Mouse (Mus musculus) lung, embryonic 14.5 days (tissue): Measurements from ENCODE around the gene Errfi1. TPM values are rescaled to one million over a fixed set of nuclear protein-coding genes. Genes with fewer than 3 reads are reported as not detected.
A peak's percentile ranks its signal among the peaks of the same experiment; 100 is the strongest.

Experiments
- ATAC-seq: fragments of 200-750 bp; cut with Nextera tagmentation; 2 replicates; pipeline ENCODE4 v1.8.0; 2017; ENCODE audit warnings: mild to moderate bottlenecking, moderate TSS enrichment, moderate library complexity; ENCODE audit not compliant: insufficient read depth
- DNase-seq: peaks from one replicate; pipeline ENCODE4 v3.0.0-alpha.2; 2015
- H3K27ac ChIP-seq: fragments of 300-500 bp; sonication (generic); 2 replicates; pipeline ENCODE4 v1.5.1; 2014; ENCODE audit warnings: low read depth, mild to moderate bottlenecking, moderate library complexity
- H3K27me3 ChIP-seq: fragments of 300-500 bp; sonication (generic); 2 replicates; pipeline ENCODE4 v1.6.1; 2014; ENCODE audit warnings: low read length, control low read depth; ENCODE audit not compliant: insufficient read depth
- H3K36me3 ChIP-seq: fragments of 300-500 bp; sonication (generic); 2 replicates; pipeline ENCODE4 v1.6.1; 2014; ENCODE audit warnings: control low read depth; ENCODE audit not compliant: insufficient read depth
- H3K4me1 ChIP-seq: fragments of 300-500 bp; sonication (generic); 2 replicates; pipeline ENCODE4 v1.6.1; 2014; ENCODE audit warnings: antibody characterized with exemption, control low read depth; ENCODE audit not compliant: insufficient read depth
- H3K4me2 ChIP-seq: fragments of 300-500 bp; sonication (generic); 2 replicates; pipeline ENCODE4 v1.6.1; 2014; ENCODE audit warnings: mild to moderate bottlenecking
- H3K4me3 ChIP-seq: fragments of 300-500 bp; sonication (generic); 2 replicates; pipeline ENCODE4 v1.5.1; 2014; ENCODE audit warnings: low read depth, low read length
- H3K9ac ChIP-seq: fragments of 300-500 bp; sonication (generic); 2 replicates; pipeline ENCODE4 v1.6.1; 2014
- H3K9me3 ChIP-seq: fragments of 300-500 bp; sonication (generic); 2 replicates; pipeline ENCODE4 v1.6.1; 2016; ENCODE audit warnings: low read depth, low read length, control low read depth
- CTCF ChIP-seq: IDR thresholded peaks from 2 replicates; pipeline ENCODE4 v1.5.1; 2016; ENCODE audit warnings: antibody characterized with exemption, low read depth
- WGBS: fragments of 180-500 bp; shearing (Covaris S2); extraction: QIAGEN DNeasy Blood & Tissue Kit; methylation state at CpG from one replicate; pipeline ENCODE4 v1.1.7; 2014; 5-methylcytosine and 5-hydroxymethylcytosine counted together
- polyA plus RNA-seq: library from polyadenylated mRNA; unstranded; fragments of >200 nt; fragmentation: Nextera tagmentation; extraction: Ambion mirVana; gene quantifications from 2 replicates; pipeline ENCODE4 v1.2.1, GENCODE M21; 2014

Gene Errfi1
- polyA plus RNA-seq, 1 experiment from 2014 or later = 41.5 TPM

DNA sequence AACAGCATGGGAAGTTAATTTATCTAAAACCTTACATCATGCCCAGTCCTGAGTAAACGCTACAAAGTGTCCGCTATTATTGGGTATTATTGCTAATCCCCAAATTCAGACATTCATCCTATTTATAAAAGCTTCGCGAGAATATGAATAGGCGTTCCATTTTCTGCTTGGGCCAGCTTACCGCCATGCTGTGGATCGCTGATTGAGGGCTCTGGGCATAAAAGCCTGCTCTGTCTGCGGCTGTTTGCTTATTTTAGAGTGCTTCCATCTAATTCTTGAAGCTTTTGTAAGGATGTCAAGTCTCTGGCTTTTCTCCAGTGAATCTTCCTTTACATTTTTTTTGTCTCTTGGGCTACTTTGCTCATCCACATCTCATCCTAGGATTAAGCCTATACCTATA is 7.4 kb upstream of the Errfi1 start:
- Histone ChIP-seq H3K36me3 (no peaks in the 10 kb centered on the region), H3K9me3 (no peaks in the 10 kb centered on the region), H3K9ac (no peak overlapping the region), H3K4me1 (peaks cover 4% of the 10 kb centered on the region; the same call in 1 of the 2 replicates), H3K4me2 (no peak overlapping the region), H3K27me3 (no peaks in the 10 kb centered on the region), H3K27ac (no peak overlapping the region), H3K4me3 (no peak overlapping the region)
- ATAC-seq = no peak
- 66% methylated on average over 8 of the region's 8 CpGs for WGBS
- DNase-seq = no peak
- TF ChIP-seq CTCF = no peak

DNA sequence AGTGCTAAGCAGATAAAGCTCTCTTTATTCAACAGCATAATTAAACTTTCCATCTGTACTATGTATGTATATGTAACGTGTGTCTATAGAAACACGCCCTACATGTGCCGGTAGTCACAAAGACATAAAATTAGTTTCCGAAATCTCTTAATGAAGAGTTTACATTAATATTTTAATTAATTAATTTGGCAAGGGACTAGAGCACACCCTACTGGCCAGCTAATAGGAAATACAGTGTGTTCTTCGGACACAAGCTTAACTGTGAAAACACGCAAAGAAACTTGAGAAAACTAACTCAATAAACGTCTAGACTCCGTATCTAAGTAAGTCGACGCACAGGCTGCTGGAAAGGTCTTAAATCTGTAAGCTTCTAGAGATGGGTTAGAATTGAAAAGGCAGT is 3.8 kb upstream of the Errfi1 start:
- WGBS = 41% methylated on average over 10 of the region's 10 CpGs
- Histone ChIP-seq H3K4me2 (no peak overlapping the region), H3K9ac (no peak overlapping the region), H3K36me3 (no peaks in the 10 kb centered on the region), H3K9me3 (no peaks in the 10 kb centered on the region), H3K27ac (no peak overlapping the region), H3K4me1 (peaks cover 14% of the 10 kb centered on the region), H3K27me3 (no peaks in the 10 kb centered on the region), H3K4me3 (no peak overlapping the region)
- peak; percentile 59 for DNase-seq
- no peak for ATAC-seq
- TF ChIP-seq CTCF = peak; percentile 66

DNA sequence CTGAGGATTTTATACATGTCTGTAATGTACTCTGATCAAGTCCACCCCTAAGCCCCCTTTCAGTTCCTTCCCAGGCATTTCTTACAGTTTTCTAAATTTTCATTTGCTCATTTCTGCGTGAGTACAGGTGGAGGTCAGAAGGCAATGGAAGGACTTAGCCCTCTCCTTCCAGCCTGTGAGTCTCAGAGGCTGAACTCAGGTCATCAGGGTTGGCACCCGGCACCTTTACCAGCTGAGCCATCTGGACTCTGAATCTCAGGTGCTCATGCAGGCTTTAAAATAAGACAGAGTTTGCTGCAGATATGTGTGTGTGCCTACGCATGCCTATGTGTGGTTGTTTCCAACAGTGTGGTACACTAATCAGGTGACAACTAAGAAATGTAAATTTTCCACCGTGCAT is 2.8 kb upstream of the Errfi1 start:
- WGBS = 76% methylated on average over 4 of the region's 4 CpGs
- Histone ChIP-seq H3K4me2 (no peak overlapping the region), H3K27ac (no peak overlapping the region), H3K4me1 (peaks cover 14% of the 10 kb centered on the region), H3K9ac (no peak overlapping the region), H3K9me3 (no peaks in the 10 kb centered on the region), H3K36me3 (no peaks in the 10 kb centered on the region), H3K4me3 (no peak overlapping the region), H3K27me3 (no peaks in the 10 kb centered on the region)
- no peak for ATAC-seq
- DNase-seq = no peak
- TF ChIP-seq CTCF = no peak

DNA sequence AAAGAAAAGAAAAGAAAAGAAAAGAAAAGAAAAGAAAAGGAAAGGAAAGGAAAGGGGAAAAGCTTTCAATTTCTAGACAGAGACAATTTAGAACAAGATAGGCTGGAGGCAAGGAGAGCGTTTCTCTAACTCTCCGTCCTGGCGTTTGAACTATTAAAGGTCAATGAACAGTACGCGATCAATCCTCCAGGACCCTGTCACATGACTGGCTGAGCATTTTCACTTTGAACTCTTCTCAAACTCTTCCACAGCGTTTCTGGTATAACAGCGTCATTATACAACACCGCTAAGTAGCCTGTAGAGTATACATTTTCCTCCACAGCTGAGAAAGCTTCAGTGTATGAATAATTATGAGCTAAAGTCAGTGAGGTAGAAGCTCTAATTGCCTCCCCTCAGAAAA is 1.7 kb upstream of the Errfi1 start:
- Histone ChIP-seq H3K9me3 (no peaks in the 10 kb centered on the region), H3K27me3 (no peaks in the 10 kb centered on the region), H3K27ac (no peak overlapping the region), H3K9ac (no peak overlapping the region), H3K4me2 (no peak overlapping the region), H3K36me3 (no peaks in the 10 kb centered on the region), H3K4me1 (peaks cover 12% of the 10 kb centered on the region), H3K4me3 (no peak overlapping the region)
- no peak for TF ChIP-seq CTCF
- DNase-seq = no peak
- ATAC-seq = no peak
- 34% methylated on average over 8 of the region's 8 CpGs for WGBS

DNA sequence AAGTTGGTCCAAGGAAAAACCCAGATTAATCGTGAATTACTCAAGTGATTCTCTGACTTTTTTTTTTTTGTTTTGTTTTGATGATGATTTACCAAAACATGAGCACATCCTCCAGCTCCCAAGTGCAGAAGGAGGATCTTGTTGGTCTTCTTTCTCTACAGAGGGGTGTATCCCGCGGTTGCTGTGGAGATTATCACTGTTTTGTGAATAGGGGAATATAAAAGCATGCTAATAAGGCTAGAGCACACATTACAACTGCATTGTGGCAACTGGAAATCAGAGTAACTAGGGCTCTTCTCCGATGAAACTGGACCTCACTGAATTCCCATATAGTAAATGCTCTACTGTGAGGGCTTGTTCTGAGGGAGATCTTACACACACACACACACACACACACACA is 1.2 kb upstream of the Errfi1 start:
- no peak for DNase-seq
- no peak overlapping the region for H3K27ac ChIP-seq

DNA sequence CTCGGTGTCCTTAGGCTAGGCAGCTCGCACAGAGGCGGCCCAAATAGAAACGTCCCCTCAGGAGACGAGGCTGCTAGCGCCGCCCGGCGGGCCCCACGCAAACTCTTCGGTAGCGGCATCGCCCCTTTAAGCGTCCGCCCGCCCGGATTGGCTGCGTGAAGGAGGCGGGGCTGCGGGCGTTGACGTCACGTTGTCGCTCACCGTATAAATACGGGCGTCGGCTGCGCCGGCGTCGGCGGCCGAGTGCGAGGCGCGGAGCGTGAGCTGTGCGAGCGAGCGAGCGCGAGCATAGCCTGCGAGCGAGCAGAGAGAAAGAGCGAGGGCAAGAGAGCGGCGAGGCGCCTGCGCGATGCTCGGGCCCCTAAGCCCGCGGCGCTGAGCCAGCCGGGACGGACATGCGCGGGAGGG is 1.1 kb downstream of the Errfi1 start:
- WGBS = under 1% methylated on average over 59 of the region's 59 CpGs
- H3K36me3 ChIP-seq = no peaks in the 10 kb centered on the region
- no peaks in the 10 kb centered on the region for H3K27me3 ChIP-seq
- H3K4me2 ChIP-seq = peak overlapping the region; percentile 77
- H3K27ac ChIP-seq = peak overlapping the region; percentile 98
- H3K9ac ChIP-seq = peak overlapping the region; percentile 92
- H3K4me3 ChIP-seq = peak overlapping the region; percentile 80
- no peaks in the 10 kb centered on the region for H3K9me3 ChIP-seq
- DNase-seq = peak; percentile 99
- H3K4me1 ChIP-seq = peaks cover 12% of the 10 kb centered on the region
- ATAC-seq = peak; percentile 95
- TF ChIP-seq CTCF = peak; percentile 66

More for the DNA sequence above, 1.2 kb upstream of the Errfi1 start:
- TF ChIP-seq CTCF = no peak
- no peak overlapping the region for H3K4me2 ChIP-seq
- ATAC-seq = no peak
- H3K4me1 ChIP-seq = peaks cover 12% of the 10 kb centered on the region
- WGBS = 53% methylated on average over 4 of the region's 4 CpGs
- H3K27me3 ChIP-seq = no peaks in the 10 kb centered on the region
- no peaks in the 10 kb centered on the region for H3K36me3 ChIP-seq
- no peak overlapping the region for H3K9ac ChIP-seq
- no peaks in the 10 kb centered on the region for H3K9me3 ChIP-seq
- H3K4me3 ChIP-seq = no peak overlapping the region

DNA sequence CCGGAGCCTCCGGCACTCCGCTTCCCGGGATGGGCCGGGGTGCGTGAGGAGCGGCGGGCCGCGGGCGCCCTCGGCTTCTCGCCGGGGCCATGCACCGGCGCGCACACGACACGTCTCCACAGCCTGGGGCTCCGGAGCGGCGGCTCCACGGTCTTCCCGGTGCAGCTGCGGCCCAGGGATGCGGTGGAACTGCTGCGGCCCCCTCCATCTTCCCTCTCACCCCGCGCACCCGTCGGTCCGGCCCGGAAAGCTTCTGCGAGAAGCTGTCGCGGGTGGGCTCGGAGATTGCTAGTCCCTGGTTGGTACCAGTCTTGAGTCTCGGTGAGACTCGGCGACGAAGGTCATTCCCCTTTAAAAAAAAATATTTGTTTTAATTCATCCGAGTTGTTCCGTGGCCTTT is 1.6 kb downstream of the Errfi1 start:
- WGBS = 0% methylated on average over 41 of the region's 43 CpGs
- H3K9ac ChIP-seq = peak overlapping the region; percentile 92
- H3K4me1 ChIP-seq = peaks cover 16% of the 10 kb centered on the region
- H3K36me3 ChIP-seq = no peaks in the 10 kb centered on the region
- peak overlapping the region; percentile 80 for H3K4me3 ChIP-seq
- TF ChIP-seq CTCF = no peak
- no peaks in the 10 kb centered on the region for H3K9me3 ChIP-seq
- H3K27ac ChIP-seq = peak overlapping the region; percentile 98
- DNase-seq (peak; percentile 52), ATAC-seq (no peak; the same call in 1 of the 2 replicates)
- no peaks in the 10 kb centered on the region for H3K27me3 ChIP-seq
- peak overlapping the region; percentile 77 for H3K4me2 ChIP-seq

DNA sequence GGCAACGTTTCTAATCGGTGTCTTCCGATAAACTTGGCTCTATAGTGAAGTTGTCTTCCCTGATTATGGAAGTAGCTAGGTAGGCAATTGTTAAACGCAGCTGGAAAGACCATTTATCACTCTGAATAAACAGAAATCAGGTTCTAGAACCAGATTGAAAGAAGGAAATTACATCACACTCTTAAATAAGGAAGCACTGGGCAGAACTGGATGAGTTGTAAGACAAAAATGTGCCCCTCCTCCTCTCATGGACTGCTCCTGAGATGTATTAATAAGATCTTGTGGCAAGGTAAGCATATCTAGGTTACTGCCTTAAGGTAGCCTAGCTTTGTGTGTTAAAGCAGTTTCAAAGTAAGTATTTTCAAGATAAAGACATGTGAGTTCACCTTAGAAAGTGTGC is 6.8 kb downstream of the Errfi1 start:
- Histone ChIP-seq H3K36me3 (peaks cover 6% of the 10 kb centered on the region), H3K27ac (no peak overlapping the region), H3K4me1 (peaks cover 8% of the 10 kb centered on the region; the same call in 1 of the 2 replicates), H3K27me3 (no peaks in the 10 kb centered on the region), H3K9me3 (no peaks in the 10 kb centered on the region), H3K4me3 (no peak overlapping the region), H3K9ac (no peak overlapping the region), H3K4me2 (no peak overlapping the region)
- ATAC-seq (no peak), DNase-seq (no peak)
- WGBS = 53% methylated on average over 4 of the region's 4 CpGs
- no peak for TF ChIP-seq CTCF
